Mouse (Mus musculus): ENCODE data around the gene Itpk1. TPM values are rescaled to one million over a fixed set of nuclear protein-coding genes. Genes with fewer than 3 reads are reported as not detected.

Gene Itpk1
- total and polyA plus RNA-seq, 3 experiments = 7.9 to 11.6 (median 9.5) TPM

- intact Hi-C loops (cut with DNase I) = loop anchor here (1.0 to 10.0 kb wide), 2 partner anchors 89 to 172 kb away; no protein-coding TSS in a partner anchor
These were observed 118.3 kb downstream of the Itpk1 start for GRCm38 (mm10) chr12:102586286-102586881.

GRCm38 (mm10) chr12:102585390-102585789 lies 119.3 kb downstream of the Itpk1 start:
- H3K9ac ChIP-seq (ENCODE audit: low read depth, low read length) = no peak overlapping the region
- peak; percentile 65 to 84 for DNase-seq
- intact Hi-C loops (cut with DNase I) = loop anchor here (10.0 kb wide), 1 partner anchor 171 kb away; no protein-coding TSS in a partner anchor
- H3K27ac ChIP-seq = no peak overlapping the region
- WGBS = 46% methylated on average over 3 of the region's 3 CpGs
- H3K36me3 ChIP-seq (ENCODE audit: control insufficient read depth, insufficient read depth, low read length) = no peaks in the 10 kb centered on the region
- H3K4me1 ChIP-seq (ENCODE audit: control insufficient read depth, insufficient read depth, low read length) = peaks cover 14% of the 10 kb centered on the region
- H3K79me2 ChIP-seq (replicated peaks; ENCODE audit: control insufficient read depth, insufficient read depth, low read length) = no peaks in the 10 kb centered on the region
- no peaks in the 10 kb centered on the region for H3K27me3 ChIP-seq (ENCODE audit: control insufficient read depth, insufficient read depth, low read length)
- no peak overlapping the region for H3K4me3 ChIP-seq
- TF ChIP-seq EP300 (IDR thresholded peaks at IDR 0.05; ENCODE audit: insufficient read depth, low read depth, low read length) = peak; percentile 97
- TF ChIP-seq CTCF (IDR thresholded peaks at IDR 0.05) = no peak
- TF ChIP-seq POLR2A (IDR thresholded peaks at IDR 0.05; ENCODE audit: insufficient read depth, low read depth, low read length) = no peak

More at GRCm38 (mm10) chr12:102586286-102586881, 118.3 kb downstream of the Itpk1 start:
- H3K27ac ChIP-seq = peak overlapping the region; percentile 57
- H3K4me3 ChIP-seq = no peak overlapping the region
- TF ChIP-seq CTCF (IDR thresholded peaks at IDR 0.05) (no peak), EP300 (IDR thresholded peaks at IDR 0.05; ENCODE audit: insufficient read depth, low read depth, low read length) (0 out of 2 replicates have a peak, but pooled peaks have one; percentile 43)
- H3K79me2 ChIP-seq (replicated peaks; ENCODE audit: control insufficient read depth, insufficient read depth, low read length) = no peaks in the 10 kb centered on the region
- peaks cover 14% of the 10 kb centered on the region for H3K4me1 ChIP-seq (ENCODE audit: control insufficient read depth, insufficient read depth, low read length)
- H3K27me3 ChIP-seq (ENCODE audit: control insufficient read depth, insufficient read depth, low read length) = no peaks in the 10 kb centered on the region
- WGBS = 41% methylated on average over 9 of the region's 9 CpGs
- no peak overlapping the region for H3K9ac ChIP-seq (ENCODE audit: low read depth, low read length)
- H3K36me3 ChIP-seq (ENCODE audit: control insufficient read depth, insufficient read depth, low read length) = no peaks in the 10 kb centered on the region
- peak; percentile 51 to 76 for DNase-seq

GRCm38 (mm10) chr12:102582441-102582840 lies 122.3 kb downstream of the Itpk1 start:
- Histone ChIP-seq H3K79me2 (replicated peaks; ENCODE audit: control insufficient read depth, insufficient read depth, low read length) (no peaks in the 10 kb centered on the region), H3K4me3 (no peak overlapping the region), H3K36me3 (ENCODE audit: control insufficient read depth, insufficient read depth, low read length) (no peaks in the 10 kb centered on the region), H3K4me1 (ENCODE audit: control insufficient read depth, insufficient read depth, low read length) (peaks cover 14% of the 10 kb centered on the region), H3K9ac (ENCODE audit: low read depth, low read length) (no peak overlapping the region), H3K27ac (no peak overlapping the region), H3K27me3 (ENCODE audit: control insufficient read depth, insufficient read depth, low read length) (no peaks in the 10 kb centered on the region)
- TF ChIP-seq POLR2A (IDR thresholded peaks at IDR 0.05; ENCODE audit: insufficient read depth, low read depth, low read length) (no peak), EP300 (IDR thresholded peaks at IDR 0.05; ENCODE audit: insufficient read depth, low read depth, low read length) (no peak), CTCF (IDR thresholded peaks at IDR 0.05) (no peak)
- intact Hi-C loops (cut with DNase I) = loop anchor here (10.0 kb wide), 1 partner anchor 168 kb away; no protein-coding TSS in a partner anchor
- 80% methylated on average over 11 of the region's 11 CpGs for WGBS
- DNase-seq = no peak

GRCm38 (mm10) chr12:102581579-102582196 lies 123.0 kb downstream of the Itpk1 start:
- intact Hi-C loops (cut with DNase I) = loop anchor here (10.0 kb wide), 1 partner anchor 167 kb away; no protein-coding TSS in a partner anchor
- Histone ChIP-seq H3K4me1 (ENCODE audit: control insufficient read depth, insufficient read depth, low read length) (peaks cover 9% of the 10 kb centered on the region), H3K27me3 (ENCODE audit: control insufficient read depth, insufficient read depth, low read length) (no peaks in the 10 kb centered on the region), H3K27ac (no peak overlapping the region), H3K9ac (ENCODE audit: low read depth, low read length) (no peak overlapping the region), H3K4me3 (no peak overlapping the region), H3K36me3 (ENCODE audit: control insufficient read depth, insufficient read depth, low read length) (no peaks in the 10 kb centered on the region), H3K79me2 (replicated peaks; ENCODE audit: control insufficient read depth, insufficient read depth, low read length) (no peaks in the 10 kb centered on the region)
- 81% methylated on average over 5 of the region's 5 CpGs for WGBS
- no peak for TF ChIP-seq EP300 (IDR thresholded peaks at IDR 0.05; ENCODE audit: insufficient read depth, low read depth, low read length)
- TF ChIP-seq POLR2A (IDR thresholded peaks at IDR 0.05; ENCODE audit: insufficient read depth, low read depth, low read length) = no peak
- TF ChIP-seq CTCF (IDR thresholded peaks at IDR 0.05) = no peak
- DNase-seq = no peak

GRCm38 (mm10) chr12:102579041-102579440 lies 125.7 kb downstream of the Itpk1 start:
- intact Hi-C loops (cut with DNase I) = loop anchor here (1.0 kb wide), 1 partner anchor 129 kb away; no protein-coding TSS in a partner anchor
- Histone ChIP-seq H3K79me2 (replicated peaks; ENCODE audit: control insufficient read depth, insufficient read depth, low read length) (no peaks in the 10 kb centered on the region), H3K9ac (ENCODE audit: low read depth, low read length) (no peak overlapping the region), H3K36me3 (ENCODE audit: control insufficient read depth, insufficient read depth, low read length) (no peaks in the 10 kb centered on the region), H3K4me3 (no peak overlapping the region), H3K27me3 (ENCODE audit: control insufficient read depth, insufficient read depth, low read length) (no peaks in the 10 kb centered on the region), H3K27ac (no peak overlapping the region), H3K4me1 (ENCODE audit: control insufficient read depth, insufficient read depth, low read length) (no peaks in the 10 kb centered on the region)
- peak; percentile 69 to 84 for DNase-seq
- TF ChIP-seq EP300 (IDR thresholded peaks at IDR 0.05; ENCODE audit: insufficient read depth, low read depth, low read length) (0 out of 2 replicates have a peak, but pooled peaks have one; percentile 24), POLR2A (IDR thresholded peaks at IDR 0.05; ENCODE audit: insufficient read depth, low read depth, low read length) (no peak), CTCF (IDR thresholded peaks at IDR 0.05) (peak; percentile 89)
- WGBS = 58% methylated on average over 6 of the region's 6 CpGs
